Mouse (Mus musculus): Measurements from ENCODE around the gene Nae1.
A peak's percentile ranks its signal among the peaks of the same experiment; 100 is the strongest.

The Nae1 gene

DNA sequence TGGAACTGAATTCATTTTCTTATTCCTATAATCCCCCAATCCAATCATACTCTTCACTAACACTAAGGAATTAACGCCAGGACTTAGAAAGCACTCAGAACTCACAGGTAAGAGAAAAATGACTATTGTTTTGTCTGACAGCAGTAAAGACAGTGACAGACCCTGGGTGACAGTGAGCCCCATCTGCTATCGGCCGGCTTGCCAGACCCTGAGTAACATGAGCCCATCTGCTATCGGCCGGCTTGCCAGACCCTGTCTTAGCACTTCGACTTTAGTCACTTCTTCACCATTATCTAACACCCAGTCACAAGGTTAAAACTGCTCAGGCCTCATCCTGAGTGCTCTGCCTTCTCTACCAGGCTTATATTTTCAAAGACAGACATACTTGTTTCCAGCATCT, 4.8 kb downstream of the Nae1 start:
- no peak for DNase-seq (ENCODE audit: low spot score in 2 of 2)

DNA sequence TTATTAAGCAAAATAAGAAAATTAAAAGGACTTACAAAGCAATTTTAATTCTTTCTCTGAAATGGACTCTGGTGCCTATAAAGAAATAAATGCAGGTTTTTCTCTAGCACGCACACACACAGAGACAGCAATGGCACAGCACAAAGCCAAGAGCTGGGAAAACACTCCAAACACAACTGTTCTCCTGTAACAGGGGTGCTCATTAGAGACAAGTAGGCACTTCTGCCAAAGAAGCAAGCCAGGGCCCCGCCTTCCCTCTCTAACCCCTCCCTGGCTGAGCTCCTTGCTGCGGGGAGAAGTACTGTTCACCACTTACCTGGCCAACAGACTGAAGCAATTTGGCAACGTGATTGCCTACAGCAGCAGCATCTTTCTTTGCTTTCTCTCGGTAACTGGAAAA, 16.6 kb downstream of the Nae1 start:
- no peak for DNase-seq (ENCODE audit: low spot score in 2 of 2)

DNA sequence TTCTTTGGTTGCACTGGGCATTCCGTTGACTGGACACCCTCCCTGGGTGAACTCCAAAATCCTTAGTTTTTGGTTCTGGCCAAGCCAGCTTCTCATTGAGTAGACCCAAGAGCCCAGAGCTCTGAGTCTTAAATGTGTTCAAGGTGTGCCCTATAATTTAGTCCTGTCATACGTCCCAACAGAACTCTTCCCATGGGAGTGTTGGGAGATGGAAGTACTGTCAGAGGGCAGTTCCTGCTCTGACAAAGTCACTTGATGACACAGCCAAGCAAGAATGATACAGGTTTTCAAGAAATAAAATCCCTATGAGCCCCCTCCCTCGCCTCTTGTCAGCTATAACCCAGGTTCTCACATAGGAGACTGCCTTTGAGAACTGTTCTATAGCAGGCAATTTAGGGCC, 24.3 kb downstream of the Nae1 start:
- no peak for DNase-seq (ENCODE audit: low spot score in 2 of 2)

DNA sequence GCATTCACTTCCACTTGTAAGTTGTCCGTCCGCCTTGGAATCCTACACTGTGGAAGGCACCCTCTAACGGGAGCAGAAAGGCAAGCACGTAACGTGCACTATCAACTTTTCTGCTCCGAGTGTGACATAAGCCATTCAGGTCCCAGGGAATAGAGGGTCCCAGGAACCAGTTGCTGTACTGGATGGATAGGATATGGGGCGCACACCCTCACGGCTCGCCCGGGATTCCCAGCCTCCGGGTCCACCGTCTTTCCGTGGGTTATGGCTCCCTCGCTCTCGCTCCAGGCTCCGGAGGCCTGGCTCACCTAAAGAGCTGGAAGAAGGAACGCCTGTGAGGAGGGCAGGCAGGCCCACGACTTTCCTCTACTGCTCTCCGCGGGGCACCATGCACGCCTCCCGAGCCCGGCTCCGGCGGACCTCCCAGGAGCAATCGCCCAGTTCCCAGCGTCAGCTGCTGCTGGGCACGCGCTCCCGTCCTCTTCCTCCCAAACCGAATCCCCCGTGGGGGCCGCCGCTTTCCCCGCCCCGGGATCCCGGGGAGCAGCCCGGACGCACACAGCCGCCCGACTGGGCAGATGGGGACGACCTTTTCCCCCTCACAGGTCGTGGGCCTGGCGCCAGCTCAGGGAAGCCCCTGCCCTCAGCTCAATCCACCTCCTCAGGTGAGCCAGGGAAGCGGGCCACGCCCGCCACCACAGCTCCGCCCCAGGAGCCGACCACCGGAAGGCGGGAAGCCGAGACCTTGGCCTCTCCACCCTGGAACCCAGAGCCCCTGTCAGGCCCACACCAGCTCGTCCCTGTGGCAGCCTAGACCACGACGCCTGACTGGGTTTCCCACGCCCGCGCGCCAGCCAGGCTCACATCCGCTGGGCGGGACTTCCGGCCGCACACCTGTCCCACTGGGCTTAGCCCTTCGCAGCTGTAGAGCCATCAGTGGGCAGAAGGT, 25.1 kb downstream of the Nae1 start, which contains the start of gene Terb1:
Gene Terb1, minus strand, starts transcription at position 850 of the 946 bp plus-strand sequence.
- DNase-seq (ENCODE audit: low spot score in 2 of 2) = peak in 1 of 2 experiments; percentile 35

DNA sequence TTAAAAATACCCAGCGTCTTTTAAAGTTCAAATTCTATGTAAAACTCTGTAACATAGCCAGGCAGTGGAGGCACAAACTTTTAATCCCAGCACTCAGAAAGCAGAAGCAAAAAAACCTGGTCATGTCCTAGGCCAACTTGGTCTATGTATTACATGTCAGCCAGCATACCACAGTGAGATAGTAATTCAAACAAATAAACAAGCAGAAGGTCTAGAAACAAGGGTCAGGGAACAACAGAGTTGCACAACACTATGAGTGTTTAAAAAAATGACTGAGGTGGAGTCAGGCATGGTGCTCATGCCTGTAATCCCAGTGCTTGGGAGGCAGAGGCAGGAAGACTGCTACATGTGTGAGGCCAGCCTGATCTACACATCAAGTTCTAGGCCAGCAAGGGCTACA, 55.3 kb downstream of the Nae1 start:
- no peak for DNase-seq (ENCODE audit: low spot score in 2 of 2)

DNA sequence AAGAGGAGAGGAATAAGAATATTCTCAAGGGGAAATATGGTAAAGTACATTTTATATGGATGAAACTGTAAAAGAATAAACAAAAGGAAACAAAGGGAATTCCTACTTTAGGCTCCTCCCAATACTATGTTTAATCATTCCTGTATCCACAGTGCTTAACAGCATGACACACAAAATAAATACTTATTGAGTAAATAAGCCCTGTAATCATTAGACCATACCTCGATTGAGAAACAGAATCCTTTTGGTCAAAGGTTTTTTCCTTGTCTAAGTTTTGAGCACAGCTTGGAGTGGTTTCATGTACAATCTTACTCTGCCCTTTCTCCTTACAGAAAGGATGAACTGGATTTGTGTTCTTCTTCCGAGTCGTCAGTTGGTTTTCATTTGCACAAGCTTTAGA, 62.0 kb downstream of the Nae1 start:
- no peak for DNase-seq (ENCODE audit: low spot score in 2 of 2)

DNA sequence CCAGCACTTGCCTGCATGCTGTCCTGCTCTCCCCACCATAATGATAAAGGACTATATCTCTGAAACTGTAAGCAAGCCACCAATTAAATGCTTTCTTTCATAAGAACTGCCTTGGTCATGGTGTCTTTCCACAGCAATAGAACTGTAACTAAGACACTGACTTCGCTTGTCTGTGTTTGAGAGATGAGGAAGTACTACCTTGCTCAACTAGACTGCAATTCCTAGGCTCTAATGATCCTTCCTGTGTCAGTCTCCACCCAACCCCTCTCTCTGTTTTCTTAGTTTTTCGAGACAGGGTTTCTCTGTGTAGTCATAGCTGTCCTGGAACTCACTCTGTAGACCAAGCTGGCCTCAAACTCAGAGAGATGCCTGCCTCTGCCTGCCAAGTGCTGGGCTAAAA, 67.0 kb downstream of the Nae1 start:
- no peak for DNase-seq (ENCODE audit: low spot score in 2 of 2)

Data from natural killer cell, adult 2 months (primary cell).